Mouse (Mus musculus) gastrocnemius, postnatal 10 days (tissue): ENCODE data around the gene Rsph1. TPM values are rescaled to one million over a fixed set of nuclear protein-coding genes. Genes with fewer than 3 reads are reported as not detected.

Experiments
- DNase-seq: peaks from one replicate; pipeline ENCODE4 v3.0.0; 2021; ENCODE audit warnings: mixed read lengths
- total RNA-seq, 2 experiments: library from RNA; stranded (reverse); gene quantifications; 2 replicates each; pipeline ENCODE4 v1.2.3; 2021

Rsph1 gene
- total RNA-seq, 2 experiments from 2014 or later: 8.5 to 9.1 TPM

DNA sequence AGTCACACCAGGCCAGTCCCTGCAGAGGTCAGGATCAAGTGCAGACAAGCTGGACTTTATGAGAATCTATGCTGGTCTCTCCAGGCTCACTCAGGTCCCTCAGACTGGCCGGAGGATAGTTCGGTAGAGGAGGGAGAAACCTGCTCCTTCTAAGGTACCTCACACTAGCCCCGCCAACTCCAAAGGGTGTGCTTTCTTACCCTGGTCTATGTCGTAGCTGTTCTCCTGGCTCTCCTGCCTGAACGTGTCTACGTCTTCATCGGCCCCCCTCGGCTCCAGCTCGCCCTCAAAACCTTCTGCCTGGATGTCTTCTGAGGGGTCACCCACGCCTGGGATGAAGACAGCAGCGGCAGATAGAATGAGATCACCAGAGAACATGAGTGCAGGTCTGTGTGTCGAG lies 19.3 kb downstream of the Rsph1 start:
- DNase-seq: no peak

DNA sequence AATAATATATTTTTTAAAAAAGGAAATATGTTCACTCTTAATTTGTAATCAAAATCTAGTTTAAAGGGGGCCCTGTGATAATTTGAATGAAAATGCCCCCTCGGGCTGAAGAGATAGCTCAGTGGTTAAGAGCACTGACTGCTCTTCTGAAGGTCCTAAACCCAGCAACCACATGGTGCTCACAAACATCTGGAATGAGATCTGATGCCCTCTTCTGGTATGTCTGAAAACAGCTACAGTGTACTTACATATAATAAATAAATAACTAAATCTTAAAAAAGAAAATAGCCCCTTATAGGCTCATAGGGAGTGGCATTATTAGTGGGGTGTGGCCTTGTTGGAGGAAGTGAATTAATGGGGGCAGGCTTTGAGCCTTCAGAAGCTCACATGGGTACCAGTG lies 20.0 kb downstream of the Rsph1 start:
- DNase-seq: no peak

DNA sequence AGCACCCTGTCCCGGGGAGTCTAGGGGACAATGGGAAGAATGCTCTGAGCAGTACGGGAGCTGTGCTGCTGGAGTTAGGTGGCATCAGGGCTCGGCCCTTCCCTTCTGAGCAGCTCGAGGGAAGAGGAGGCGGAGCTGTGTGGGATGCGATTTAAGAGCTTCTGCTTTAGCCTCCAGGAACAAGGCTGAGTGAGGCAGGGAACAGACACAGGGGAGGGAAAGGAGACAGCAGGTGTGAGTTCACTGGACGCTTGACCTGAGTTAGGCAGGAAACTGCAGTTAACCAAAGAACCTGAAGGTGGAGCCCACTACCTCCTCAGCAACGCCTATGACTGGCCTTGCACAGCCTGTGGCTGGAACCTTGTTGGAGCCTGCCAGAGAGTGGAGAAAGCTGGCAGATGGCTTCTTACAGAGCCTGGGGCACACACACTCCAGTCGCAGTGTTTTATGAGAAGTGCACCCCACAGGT lies 22.7 kb downstream of the Rsph1 start:
- DNase-seq: peak; percentile 78

DNA sequence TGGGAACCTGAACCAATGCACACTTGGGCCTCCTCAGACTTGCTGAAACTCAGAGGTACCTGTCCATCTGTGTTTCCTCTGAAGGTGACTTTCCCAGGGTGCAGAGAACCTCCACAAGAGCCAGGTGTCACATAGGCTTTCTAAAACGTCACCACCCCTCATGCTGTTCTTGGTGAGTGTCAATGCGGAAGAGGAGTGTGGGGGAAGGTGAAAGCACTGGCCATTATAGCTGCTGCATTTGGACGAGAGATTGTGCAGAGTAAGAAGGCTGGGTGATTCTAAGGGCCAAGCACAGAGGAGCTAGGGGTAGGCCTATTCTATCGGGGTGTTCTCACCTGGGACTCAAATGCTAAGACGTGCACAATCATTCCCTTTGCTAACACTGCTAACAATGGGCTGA lies 23.2 kb downstream of the Rsph1 start:
- DNase-seq: no peak

DNA sequence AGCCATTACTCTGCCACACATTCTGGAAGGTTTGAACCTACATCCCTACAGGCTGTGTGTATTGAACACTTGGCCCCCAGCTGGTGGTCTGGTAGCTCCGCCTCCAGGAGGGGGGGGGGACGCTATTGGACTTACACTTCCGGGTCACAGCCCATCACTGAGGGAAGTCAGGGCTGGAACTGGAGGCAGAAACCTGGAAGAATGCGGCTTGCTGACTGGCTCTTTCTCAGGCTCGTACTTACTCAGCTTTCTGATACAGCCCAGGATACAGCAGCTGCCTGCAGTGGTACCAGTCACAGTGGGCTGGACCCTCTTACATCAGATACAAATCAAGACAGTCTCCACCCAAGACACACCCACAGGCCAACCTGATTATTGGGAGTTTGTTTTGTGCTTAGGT lies 30.0 kb downstream of the Rsph1 start:
- DNase-seq: no peak

DNA sequence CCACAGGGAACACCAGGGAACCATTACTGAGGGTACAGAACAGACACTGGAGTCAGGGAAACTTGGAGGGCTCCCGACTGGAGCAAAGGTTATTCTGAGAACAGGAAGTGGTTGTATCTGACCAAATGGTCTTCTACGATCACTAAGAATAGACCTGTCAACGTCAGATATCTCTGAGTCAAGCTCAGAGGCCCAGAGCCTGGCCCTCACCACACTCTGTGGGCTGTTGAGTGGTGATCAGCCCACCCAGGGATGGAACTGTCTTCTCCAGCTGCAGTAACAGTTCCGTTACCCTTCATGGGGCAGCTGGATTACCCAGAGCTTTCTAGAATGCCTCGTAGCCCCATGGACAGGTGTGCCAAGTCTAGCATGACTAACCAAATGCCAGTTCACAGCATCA lies 31.9 kb downstream of the Rsph1 start:
- no peak for DNase-seq

DNA sequence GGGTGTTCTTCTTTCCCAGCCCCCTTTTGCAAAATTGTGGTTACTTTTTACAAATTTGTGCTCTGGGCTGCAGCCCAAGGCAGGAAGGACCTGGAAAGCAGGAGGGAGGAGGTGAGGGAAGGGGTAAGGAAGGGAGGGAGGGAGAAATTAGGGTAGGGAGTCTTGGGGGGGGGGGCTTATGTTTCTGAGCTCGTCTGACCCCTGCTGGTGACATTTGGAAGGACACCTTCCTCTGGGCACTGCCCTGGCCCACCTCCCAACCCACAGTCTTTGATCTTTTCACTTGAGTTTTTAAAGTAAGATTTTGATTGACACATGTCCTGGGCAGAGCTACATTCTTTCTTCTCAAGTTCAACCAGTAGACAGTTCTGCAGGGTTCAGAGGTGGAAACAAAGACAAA lies 34.4 kb downstream of the Rsph1 start:
- no peak for DNase-seq

DNA sequence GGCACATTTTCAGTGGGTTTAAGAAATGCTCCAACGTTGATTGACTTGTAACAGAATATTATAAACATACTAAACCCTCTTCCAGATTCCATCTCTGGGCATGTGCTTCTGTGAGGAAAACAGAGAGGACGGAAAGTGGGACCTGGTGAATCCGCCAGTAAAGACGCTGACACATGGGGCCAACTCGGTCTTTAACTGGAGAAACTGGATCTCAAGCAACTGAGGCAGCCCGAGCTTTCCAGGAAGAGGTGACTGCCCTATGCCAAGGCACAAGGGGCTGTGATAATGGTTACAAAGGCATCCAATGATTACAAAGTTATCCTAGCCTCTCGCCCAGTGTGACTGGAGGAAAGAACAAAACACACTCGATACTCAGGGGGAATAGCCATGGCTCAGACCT lies 36.0 kb downstream of the Rsph1 start:
- DNase-seq: no peak

DNA sequence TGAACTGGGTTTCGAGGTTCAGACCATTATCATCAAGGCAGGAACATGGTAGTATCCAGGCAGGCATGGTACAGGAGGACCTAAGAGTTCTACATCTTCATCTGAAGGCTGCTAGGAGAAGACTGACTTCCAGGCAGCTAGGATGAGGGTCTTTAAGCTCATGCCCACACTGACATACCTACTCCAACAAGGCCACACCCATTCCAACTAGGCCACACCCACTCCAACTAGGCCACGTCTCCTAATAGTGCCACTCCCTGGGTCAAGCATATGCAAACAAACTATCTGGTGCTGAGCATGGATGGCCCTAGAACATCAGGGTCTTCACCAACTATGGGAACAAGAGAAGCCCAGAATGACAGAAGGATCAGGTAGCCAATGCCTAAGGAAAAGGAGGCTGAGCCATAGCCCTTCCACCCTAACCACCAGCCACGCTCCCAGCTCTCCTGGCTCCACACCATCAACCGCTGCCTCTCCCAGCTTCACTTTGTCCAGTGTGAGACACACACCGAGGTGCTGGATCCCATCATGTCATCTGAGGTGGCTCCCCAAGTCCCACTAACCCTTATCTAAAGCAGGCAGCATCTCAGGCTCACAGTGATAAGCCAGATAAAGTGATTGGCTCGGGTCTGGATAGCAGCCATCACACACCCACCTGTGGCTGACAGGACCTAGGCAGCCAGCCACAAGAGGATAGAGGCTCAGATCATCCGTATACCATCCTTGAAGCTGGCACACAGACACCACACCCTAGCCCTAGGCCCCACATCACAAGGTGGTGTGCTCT lies 38.8 kb downstream of the Rsph1 start:
- no peak for DNase-seq

DNA sequence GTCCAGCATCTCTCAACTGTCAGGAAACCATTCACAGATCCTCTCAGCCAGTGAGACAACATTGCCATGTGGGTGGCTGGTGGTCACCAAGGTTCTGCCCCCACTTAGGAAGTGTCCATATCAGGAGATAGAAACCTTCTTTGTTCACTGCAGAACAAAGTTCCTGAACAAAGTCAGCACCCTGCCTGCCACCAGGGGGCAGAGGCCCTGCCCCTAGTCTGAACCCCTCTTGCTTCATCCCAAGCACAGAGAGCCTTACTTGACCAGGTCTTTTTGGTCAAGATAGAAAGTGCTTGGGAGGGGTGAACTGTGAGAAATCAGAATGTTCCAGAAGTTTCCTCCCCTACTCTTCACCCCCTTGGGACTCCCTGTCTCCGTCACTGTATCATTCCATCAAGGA lies 41.3 kb downstream of the Rsph1 start:
- no peak for DNase-seq

DNA sequence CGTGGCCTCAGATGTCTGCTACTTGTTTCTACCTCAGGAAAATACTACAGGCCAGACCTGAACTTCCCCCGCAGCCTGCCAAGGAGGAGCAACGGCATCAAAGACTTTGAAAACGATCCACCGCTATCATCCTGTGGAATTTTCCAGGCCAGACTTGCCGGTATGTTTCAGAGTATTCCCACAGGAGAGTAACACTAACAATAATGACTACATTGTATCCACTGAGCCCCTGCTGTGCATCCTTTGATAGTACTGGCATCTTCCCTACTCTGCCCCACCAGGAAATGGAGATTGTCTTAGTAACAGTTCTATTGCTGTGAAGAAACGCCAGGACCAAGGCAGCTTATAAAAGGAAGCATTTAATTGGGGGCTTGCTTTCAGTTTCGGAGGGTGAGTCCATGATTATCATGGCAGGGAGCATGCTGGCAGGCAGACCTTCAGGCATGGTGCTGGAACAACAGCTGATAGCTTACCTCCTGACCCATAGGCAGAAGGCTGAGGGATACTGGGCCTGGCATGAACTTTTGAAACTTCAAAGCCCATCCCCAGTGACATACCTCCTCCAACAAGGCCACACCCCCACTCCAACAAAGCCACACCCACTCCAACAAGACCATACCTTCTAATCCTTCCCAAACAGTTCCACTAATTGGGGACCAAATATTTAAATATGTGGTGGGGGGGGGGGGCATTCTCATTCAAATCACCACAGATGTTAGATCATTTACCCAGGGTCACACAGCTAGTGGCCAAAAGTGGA lies 44.8 kb downstream of the Rsph1 start:
- no peak for DNase-seq

DNA sequence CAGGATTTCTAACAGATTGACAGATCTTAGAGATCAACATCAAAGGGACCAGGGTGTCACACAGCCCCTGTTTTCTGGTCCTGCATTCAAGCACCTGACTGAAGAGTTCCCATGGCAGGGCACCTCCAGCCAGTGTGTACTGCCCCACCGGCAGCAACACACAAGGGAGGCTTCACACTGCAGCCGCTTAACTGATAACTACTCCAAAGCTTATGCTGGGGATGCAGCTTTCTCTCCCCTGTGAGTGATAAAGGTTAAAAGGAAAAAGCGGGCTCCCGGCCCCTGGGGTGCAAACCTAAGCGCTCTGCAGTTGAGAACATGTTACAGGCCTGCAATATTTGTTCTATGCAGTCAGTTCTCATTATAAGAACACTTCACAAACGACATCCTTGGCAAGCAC lies 45.4 kb downstream of the Rsph1 start:
- DNase-seq: no peak

DNA sequence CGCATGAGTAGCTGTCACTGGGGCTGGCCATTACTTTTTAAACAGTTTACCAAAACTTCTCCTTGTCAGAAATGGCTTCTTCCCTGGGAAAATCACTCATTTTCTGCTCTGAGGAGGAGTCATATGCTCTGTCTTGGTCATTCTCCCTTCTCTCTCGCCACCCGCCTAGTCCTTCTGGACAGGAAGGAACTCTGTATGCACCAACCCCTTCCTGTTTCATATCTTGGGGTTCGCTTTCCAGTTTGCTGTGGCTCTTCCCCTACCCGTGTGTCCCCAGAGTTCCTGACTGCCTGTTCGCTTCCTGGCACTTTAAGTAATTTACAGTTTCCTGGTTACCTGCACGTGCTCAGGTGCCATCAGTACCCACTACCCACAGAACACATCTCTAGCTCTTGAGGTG lies 50.3 kb downstream of the Rsph1 start:
- DNase-seq: no peak

DNA sequence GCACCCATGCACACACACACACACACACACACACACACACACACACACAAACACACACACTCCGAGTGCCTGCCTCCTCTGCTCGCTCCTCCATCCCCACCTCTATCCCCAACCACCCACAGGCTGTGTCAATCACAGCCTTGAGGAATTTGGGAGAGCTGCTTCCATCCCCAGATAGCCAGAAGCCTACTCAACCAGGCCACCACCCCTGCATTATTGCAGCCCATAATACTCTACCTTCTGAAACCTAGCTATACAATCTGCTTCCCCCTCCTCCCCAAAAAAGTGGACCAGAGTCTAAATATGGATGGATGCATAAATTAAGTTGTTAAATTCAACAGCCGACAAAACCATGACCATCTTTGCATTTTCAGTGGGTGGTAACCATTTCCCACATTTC lies 50.8 kb downstream of the Rsph1 start:
- DNase-seq: no peak

DNA sequence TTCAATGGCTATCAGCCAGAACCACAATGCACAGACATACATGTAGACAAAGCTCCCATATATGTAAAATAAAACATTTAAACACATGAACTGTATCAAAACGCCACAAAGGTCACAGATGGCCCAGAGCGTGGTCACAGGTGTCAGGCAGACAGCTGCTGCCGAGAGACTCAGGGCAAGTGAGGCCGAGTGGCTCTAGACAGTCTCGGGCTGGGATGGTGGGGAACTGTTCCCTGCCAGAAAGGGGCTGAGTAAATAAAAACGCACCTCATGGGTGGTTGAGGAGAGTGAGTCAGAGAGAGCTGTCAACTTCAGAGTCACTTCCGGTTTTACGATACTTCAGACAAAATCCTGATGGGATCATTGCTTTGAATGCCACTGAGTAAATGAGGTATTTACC lies 52.6 kb downstream of the Rsph1 start:
- DNase-seq: no peak

DNA sequence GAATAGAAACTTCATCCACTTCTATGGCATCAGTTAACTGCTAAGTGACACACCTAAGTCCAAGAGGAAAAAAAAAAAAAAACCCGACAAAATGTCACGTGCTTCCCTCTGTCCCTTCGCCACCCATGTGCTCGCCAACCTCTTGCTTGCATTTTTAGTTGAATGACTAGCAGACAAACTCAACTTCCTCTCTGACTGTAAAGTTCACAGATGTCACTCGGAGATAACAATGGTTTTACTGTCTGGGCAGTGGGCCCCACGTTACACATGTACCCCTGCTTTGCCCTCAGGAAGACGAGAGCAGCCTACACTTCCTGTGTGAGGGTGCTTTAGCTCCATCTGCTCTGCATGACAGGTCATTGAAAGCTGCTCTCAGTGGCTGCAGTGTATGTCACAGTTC lies 53.3 kb downstream of the Rsph1 start:
- DNase-seq: no peak

DNA sequence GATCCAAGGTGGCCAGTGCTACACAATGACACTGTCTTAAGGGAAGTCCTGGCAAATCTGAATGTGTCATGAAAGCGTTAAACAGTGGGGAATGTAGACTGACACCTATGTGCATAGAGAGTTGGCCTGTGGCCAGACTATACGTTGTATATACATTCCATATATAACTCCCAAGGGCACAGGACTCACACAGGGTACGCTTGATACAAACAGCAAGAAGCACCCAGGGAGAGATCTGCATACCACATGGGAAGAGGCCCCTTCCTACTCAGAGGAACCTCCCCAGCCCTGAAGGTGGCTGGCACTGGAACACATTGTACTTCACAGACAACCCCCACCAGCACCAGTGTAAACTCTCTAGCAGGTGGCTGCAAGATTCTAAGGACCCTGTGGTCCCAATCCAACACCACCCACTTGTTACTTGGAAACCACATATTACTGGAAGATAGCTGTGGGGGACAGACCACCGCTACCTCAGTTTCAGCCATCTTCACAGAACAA lies 54.3 kb downstream of the Rsph1 start:
- DNase-seq: no peak

DNA sequence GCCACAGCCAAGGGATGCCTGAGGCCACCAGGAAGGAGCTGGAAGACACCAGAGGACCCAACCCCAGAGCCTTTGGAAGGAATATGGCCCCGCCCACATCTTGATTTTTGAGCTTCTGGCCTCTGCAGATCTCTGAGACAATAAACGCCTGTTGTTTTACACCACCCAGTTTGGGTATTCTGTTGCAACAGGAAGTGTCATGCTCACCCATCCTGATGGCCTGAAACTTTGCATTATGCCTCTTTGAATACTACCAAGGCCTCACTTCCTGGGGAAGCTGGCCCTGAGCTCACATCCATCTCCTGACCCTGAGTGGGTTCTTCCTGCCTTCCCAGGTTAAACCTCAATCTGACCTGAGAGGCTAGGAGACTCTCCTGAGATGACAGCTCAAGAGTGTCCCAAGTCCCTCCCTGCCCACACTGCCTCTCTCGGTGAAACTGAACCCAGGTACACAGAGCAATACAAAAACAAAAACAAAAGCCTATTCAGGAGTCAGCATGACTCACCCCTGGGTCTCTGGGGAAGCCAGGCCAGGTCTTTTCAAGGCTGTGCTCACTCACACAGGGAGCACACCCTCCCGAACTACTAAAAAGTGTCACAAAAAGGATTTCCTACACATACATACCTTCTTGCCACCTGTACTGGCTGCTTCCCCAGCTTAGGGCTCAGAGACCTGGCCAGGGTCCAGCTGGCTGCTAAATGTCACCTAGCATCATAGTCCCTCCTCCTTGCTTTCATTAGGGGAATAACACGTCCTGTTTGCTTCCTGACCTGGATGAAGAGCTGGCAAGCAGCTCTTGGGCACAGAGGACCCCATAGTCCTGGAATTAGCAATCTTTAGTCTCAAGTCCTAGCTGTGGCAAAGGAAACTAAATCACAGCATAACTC lies 60.9 kb downstream of the Rsph1 start:
- no peak for DNase-seq

DNA sequence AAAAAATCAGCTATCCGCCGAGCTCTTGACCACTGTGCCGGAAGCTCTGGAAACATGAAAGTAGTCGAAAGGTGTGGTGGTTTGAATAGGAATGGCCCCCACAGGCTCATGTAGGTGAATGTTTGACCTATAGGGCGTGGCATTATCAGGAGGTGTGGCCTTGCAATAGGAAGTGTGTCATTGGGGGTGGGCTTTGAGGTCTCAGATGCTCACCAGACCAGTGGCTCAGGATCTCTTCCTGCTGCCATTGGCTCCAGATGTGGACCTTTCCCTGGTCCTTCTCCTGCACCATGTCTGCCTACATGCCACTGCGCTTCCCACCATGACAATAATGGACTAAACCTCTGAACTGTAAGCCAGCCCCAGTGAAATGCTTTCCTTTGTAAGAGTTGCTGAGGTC lies 65.3 kb downstream of the Rsph1 start:
- DNase-seq: no peak

DNA sequence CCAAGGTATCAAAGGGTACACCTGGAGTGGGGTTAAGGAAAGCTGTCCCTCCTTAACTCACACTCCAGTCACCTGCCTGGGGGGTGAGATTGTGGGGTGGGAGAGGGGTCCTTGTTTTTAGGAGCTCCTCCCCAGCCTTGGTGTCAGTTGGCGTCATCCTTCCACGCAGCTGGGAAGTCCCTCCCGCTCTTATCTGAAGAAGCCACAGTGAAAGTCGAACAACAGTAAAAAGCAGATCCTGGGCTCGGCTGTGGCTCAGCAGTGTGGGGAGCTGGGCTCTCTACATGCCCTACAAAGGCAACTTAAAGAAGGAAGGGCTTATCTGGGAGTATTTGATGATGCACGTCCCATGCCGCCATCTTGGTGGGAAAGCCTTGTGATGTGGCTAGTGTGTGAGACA lies 66.9 kb downstream of the Rsph1 start:
- DNase-seq: no peak

DNA sequence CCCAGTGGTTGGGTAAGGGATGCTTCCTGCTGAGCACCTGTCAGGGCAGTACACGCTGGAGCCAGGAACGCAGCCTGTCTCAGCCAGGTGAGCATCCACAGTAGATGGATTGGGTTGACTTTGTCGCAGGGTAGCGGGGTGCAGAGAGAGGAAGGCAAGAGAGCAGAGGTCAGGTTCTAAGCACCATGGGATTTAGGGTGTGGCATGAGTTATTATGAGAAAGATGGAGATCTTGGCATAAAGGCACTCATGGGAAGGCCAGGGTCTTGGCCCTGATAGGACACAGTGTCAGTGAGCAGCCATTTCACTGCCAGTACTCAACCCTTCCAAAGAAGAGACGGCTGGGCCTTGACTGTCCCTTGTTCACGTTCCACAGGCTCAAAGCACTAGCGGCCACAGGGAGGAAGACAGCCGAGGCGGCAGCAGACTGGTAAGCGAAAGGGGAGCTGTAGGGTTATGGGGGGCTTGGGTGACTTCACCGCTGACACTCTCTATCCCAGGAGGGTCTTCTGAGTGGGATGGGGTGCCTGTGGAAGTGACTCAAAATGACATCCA lies 67.7 kb downstream of the Rsph1 start:
- DNase-seq: no peak

DNA sequence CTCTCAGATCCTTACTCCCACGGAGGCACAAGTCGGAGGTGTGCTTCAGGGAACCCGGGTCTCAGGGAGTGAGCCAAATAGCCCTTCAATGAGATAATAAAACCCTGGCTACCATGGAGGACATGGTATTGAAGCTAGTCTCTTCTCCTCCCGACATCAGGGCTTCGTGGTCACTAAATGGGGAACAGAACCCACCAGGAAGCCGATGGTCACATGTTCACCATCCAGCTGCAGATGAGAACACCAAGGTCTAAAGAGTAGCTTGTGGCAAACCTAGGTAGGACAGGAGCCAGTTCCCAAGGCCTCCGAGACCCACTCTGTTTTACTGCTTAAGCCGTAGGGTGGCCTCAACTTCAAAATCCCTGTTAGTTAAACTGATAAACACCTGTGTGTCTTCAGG lies 68.5 kb downstream of the Rsph1 start:
- no peak for DNase-seq
